Comparison of ENCODE assay signal across 11 mouse cellular contexts in the genomic region with DNA sequence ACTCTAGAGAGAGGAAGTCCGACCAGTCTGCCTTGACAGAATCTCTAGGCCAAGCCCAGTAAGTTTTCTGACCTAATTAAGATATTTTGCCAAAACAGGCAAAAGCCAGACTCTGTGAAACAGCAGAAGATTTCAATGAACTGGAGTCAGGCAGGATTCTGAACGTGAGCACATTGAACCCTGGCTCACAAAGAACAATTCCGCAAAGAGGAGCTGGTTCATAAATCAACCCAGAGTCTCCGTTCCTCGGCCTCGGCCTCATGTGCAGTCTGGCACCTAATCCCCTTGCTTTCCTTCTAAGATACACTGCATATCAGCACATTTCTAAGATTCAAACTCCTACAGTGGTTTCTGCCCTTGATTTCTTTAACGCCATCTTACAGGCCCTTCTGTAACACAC.
A peak's percentile ranks its signal among the peaks of the same experiment; 100 is the strongest.
DNase-seq lines count a peak whose midpoint lies in the region; ATAC-seq and TF ChIP-seq lines count a peak whose summit lies in the region.
"Had no signal": no experiment of that assay in that cellular context is flagged by ENCODE, and none has a peak within 500 bp of the region (broad histone marks: within the 10 kb centered on the region; RNA-seq: fewer than 3 reads in every experiment).

No protein-coding gene starts in this region.

- no peak for TF ChIP-seq POLR2A in kidney, adult 2 months (IDR thresholded peaks at IDR 0.05; ENCODE audit: low read depth, low read length)

- no peak overlapping the region for H3K4me2 ChIP-seq in limb, embryonic 11.5 days (ENCODE audit: low read depth, severe bottlenecking)
- H3K4me2 ChIP-seq: heart, embryonic 12.5 days had no signal

- no peak overlapping the region for H3K9ac ChIP-seq in limb, embryonic 11.5 days (ENCODE audit: low read length)
- H3K9ac ChIP-seq: heart, embryonic 12.5 days; liver, embryonic 14.5 days had no signal

- H3K9me3 ChIP-seq in limb, embryonic 11.5 days (ENCODE audit: control insufficient read depth, low read length), result no peaks in the 10 kb centered on the region
- H3K9me3 ChIP-seq: G1E; heart, embryonic 12.5 days had no signal

- H3K36me3 ChIP-seq in kidney, adult 2 months (ENCODE audit: control insufficient read depth, insufficient read depth, low read length), result no peaks in the 10 kb centered on the region
- no peaks in the 10 kb centered on the region for H3K36me3 ChIP-seq in limb, embryonic 11.5 days (ENCODE audit: control insufficient read depth, insufficient read depth, low read length)
- H3K36me3 ChIP-seq: G1E; heart, embryonic 12.5 days had no signal

- peak; percentile 19 for DNase-seq in adrenal gland, postnatal 14 days
- no peak for DNase-seq in adrenal gland, postnatal 4 days (ENCODE audit: low spot score in 2 of 2)
- DNase-seq in layer of hippocampus, adult 2 months (ENCODE audit: low spot score in 2 of 2), result no peak
- no peak for DNase-seq in layer of hippocampus, postnatal 25 days (ENCODE audit: extremely low spot score in 1 of 2, low spot score in 1 of 2)
- DNase-seq in kidney, adult 2 months, result peak; percentile 74
- peak; percentile 31 for DNase-seq in limb, embryonic 11.5 days (ENCODE audit: low spot score)
- no peak for DNase-seq in natural killer cell, adult 2 months (ENCODE audit: low spot score in 2 of 2)
- no peak for DNase-seq in B cell, adult 2 months

- no peaks in the 10 kb centered on the region; the same call in 1 of the 2 replicates for H3K27me3 ChIP-seq in kidney, adult 2 months (replicated peaks; ENCODE audit: control insufficient read depth, insufficient read depth, low read length)
- no peaks in the 10 kb centered on the region for H3K27me3 ChIP-seq in limb, embryonic 11.5 days (ENCODE audit: control insufficient read depth, insufficient read depth, low read length)
- H3K27me3 ChIP-seq: heart, embryonic 12.5 days had no signal

- WGBS in kidney, adult 2 months, result 48% methylated on average over 7 of the region's 7 CpGs
- WGBS in limb, embryonic 11.5 days, result 23% methylated on average over 7 of the region's 7 CpGs

- H3K4me3 ChIP-seq in layer of hippocampus, adult 2 months, result no peak overlapping the region
- H3K4me3 ChIP-seq in kidney, adult 2 months (ENCODE audit: insufficient read depth, low read depth, low read length), result no peak overlapping the region
- H3K4me3 ChIP-seq in limb, embryonic 11.5 days (ENCODE audit: low read depth, low read length), result no peak overlapping the region
- H3K4me3 ChIP-seq: heart, embryonic 12.5 days had no signal

- TF ChIP-seq CTCF in layer of hippocampus, adult 2 months (conservative IDR thresholded peaks at IDR 0.05), result no peak
- TF ChIP-seq CTCF in kidney, adult 2 months (conservative IDR thresholded peaks at IDR 0.05; ENCODE audit: insufficient read depth, insufficient read length, low read depth, low read length), result no peak

- H3K27ac ChIP-seq in layer of hippocampus, adult 2 months, result peak overlapping the region; percentile 82
- H3K27ac ChIP-seq in kidney, adult 2 months (ENCODE audit: insufficient read depth, low read depth, low read length), result no peak overlapping the region
- H3K27ac ChIP-seq in limb, embryonic 11.5 days (replicated peaks; ENCODE audit: low read depth, low read length), result no peak overlapping the region
- H3K27ac ChIP-seq: liver, embryonic 14.5 days had no signal

- ATAC-seq in limb, embryonic 11.5 days (ENCODE audit: insufficient number of reproducible peaks, low FRiP score, low TSS enrichment, low read depth), result no peak

- H3K4me1 ChIP-seq in kidney, adult 2 months (ENCODE audit: control insufficient read depth, insufficient read depth, low read length), result peaks cover 7% of the 10 kb centered on the region; the same call in 1 of the 2 replicates
- peaks cover 3% of the 10 kb centered on the region; the same call in 1 of the 2 replicates for H3K4me1 ChIP-seq in limb, embryonic 11.5 days (ENCODE audit: control insufficient read depth, insufficient read depth, low read length)

Comparison
In these comparisons a context has a peak if more than half of its experiments do, and no peak if none do; other contexts are left out.
1. DNase-seq: peak in adrenal gland, postnatal 14 days (single experiment), kidney, adult 2 months (single experiment) and limb, embryonic 11.5 days (single experiment); none in adrenal gland, postnatal 4 days (0 of 2), layer of hippocampus, adult 2 months (0 of 2), layer of hippocampus, postnatal 25 days (0 of 2), natural killer cell, adult 2 months (0 of 2) and B cell, adult 2 months (0 of 2).